Mouse (Mus musculus) CH12.LX (cell line): Measurements from ENCODE around the gene Commd8.

Experiments used
- CHD1 ChIP-seq: IDR thresholded peaks from 2 replicates; pipeline ENCODE4 v1.6.1; 2012; ENCODE audit warnings: low read depth, low read length, improper control_type of control experiment, inconsistent platforms
- CTCF ChIP-seq, 2 experiments: IDR thresholded peaks in 1 of 2; conservative IDR thresholded peaks in 1 of 2; 2 replicates each; pipeline ENCODE4 v1.5.1; 2011 to 2012; ENCODE audit warnings: low read depth in 2 of 2, low read length in 2 of 2, improper control_type of control experiment in 1 of 2, inconsistent platforms in 1 of 2, mild to moderate bottlenecking in 1 of 2, moderate library complexity in 1 of 2
- POLR2A ChIP-seq: IDR thresholded peaks from 2 replicates; pipeline ENCODE4 v1.6.1; 2011; ENCODE audit warnings: low read depth, mild to moderate bottlenecking, improper control_type of control experiment, low read length
- SIN3A ChIP-seq: IDR thresholded peaks from 2 replicates; pipeline ENCODE4 v1.6.1; 2012; ENCODE audit warnings: low read length, improper control_type of control experiment, inconsistent platforms
- USF1 ChIP-seq: IDR thresholded peaks from 2 replicates; pipeline ENCODE4 v1.6.1; 2014; ENCODE audit warnings: low read depth, mild to moderate bottlenecking, inconsistent platforms, low read length, improper control_type of control experiment

DNA sequence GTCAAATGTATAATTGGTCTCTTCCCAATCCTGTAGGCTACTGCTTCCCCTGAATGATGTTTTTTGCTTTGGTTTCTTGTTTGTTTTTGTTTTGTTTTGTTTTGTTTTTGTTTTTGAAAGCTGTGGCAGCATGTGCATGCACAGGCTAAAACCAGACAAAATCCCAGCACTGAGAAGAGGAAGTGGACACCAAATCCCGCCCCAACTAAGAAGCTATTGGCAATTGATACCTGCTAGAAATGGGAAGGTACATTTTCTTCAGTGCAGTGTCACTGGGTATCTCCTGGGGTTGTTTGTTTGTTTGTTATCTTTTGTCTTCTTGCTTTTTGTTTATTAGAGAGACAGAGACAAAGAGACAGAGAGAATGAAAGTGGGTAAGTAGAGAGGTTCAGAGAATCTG lies 27.5 kb upstream of the Commd8 start:
- TF ChIP-seq CTCF (conservative IDR thresholded peaks at IDR 0.05 in 1 of 2, IDR thresholded peaks at IDR 0.05 in 1 of 2; ENCODE audit: low read depth in 2 of 2, low read length in 2 of 2): no peak
- TF ChIP-seq CHD1: no peak
- no peak for TF ChIP-seq SIN3A
- TF ChIP-seq USF1: no peak
- no peak for TF ChIP-seq POLR2A
